ENCODE assay signal across 8 mouse cellular contexts in genomic region chr9:57505700-57506099, GRCm38 (mm10). TPM values are rescaled to one million over a fixed set of nuclear protein-coding genes. Genes with fewer than 3 reads are reported as not detected.
DNase-seq lines count a peak whose midpoint lies in the region; ATAC-seq lines count a peak whose summit lies in the region.

No protein-coding gene starts in this region.

- peaks cover 34% of the 10 kb centered on the region for H3K4me1 ChIP-seq in forebrain, embryonic 11.5 days (replicated peaks; ENCODE audit: control insufficient read depth, insufficient read depth, low read length)
- peaks cover 11% of the 10 kb centered on the region for H3K4me1 ChIP-seq in neural tube, embryonic 11.5 days (ENCODE audit: control insufficient read depth, insufficient read depth, low read length)

- no peak overlapping the region for H3K4me2 ChIP-seq in forebrain, embryonic 11.5 days (ENCODE audit: low read depth, low read length, severe bottlenecking)
- H3K4me2 ChIP-seq in neural tube, embryonic 11.5 days (ENCODE audit: low read depth) = 0 out of 2 replicates have a peak overlapping the region, but pooled peaks have one; percentile 15

- H3K4me3 ChIP-seq in forebrain, embryonic 11.5 days (ENCODE audit: low read depth, low read length) = no peak overlapping the region
- 0 out of 2 replicates have a peak overlapping the region, but pooled peaks have one; percentile 8 for H3K4me3 ChIP-seq in neural tube, embryonic 11.5 days (ENCODE audit: low read depth, low read length)

- WGBS in forebrain, embryonic 11.5 days = 7% methylated on average over 8 of the region's 8 CpGs
- WGBS in neural tube, embryonic 11.5 days = 14% methylated on average over 8 of the region's 8 CpGs

- peaks cover 57% of the 10 kb centered on the region for H3K27me3 ChIP-seq in forebrain, embryonic 11.5 days (ENCODE audit: control insufficient read depth, insufficient read depth, low read length)
- peaks cover 56% of the 10 kb centered on the region for H3K27me3 ChIP-seq in neural tube, embryonic 11.5 days (ENCODE audit: control insufficient read depth, insufficient read depth, low read length)

- no peak overlapping the region for H3K27ac ChIP-seq in forebrain, embryonic 11.5 days (ENCODE audit: low read depth, low read length)
- H3K27ac ChIP-seq in neural tube, embryonic 11.5 days (ENCODE audit: low read depth, low read length) = no peak overlapping the region; the same call in 1 of the 2 replicates

- intact Hi-C loops in heart, postnatal 14 days (cut with DNase I) = no loop called here
- intact Hi-C loops in left cerebral cortex, postnatal 25 days (cut with DNase I) = loop anchor here (2.0 kb wide), 1 partner anchor 15 kb away; the partner anchor contains the start of gene Cox5a

- H3K9ac ChIP-seq in forebrain, embryonic 11.5 days (ENCODE audit: low read length) = no peak overlapping the region
- H3K9ac ChIP-seq in neural tube, embryonic 11.5 days (ENCODE audit: low read length) = peak overlapping the region; percentile 6; the same call in 1 of the 2 replicates

- H3K36me3 ChIP-seq in forebrain, embryonic 11.5 days (ENCODE audit: control insufficient read depth, insufficient read depth, low read length) = no peaks in the 10 kb centered on the region
- H3K36me3 ChIP-seq in neural tube, embryonic 11.5 days (ENCODE audit: control insufficient read depth, insufficient read depth, low read length) = no peaks in the 10 kb centered on the region

- DNase-seq in urinary bladder, postnatal 14 days (ENCODE audit: low spot score) = peak; percentile 65
- no peak for DNase-seq in urinary bladder, adult 2 months (ENCODE audit: low spot score)
- DNase-seq in forebrain, embryonic 11.5 days (ENCODE audit: low spot score) = peak; percentile 66
- DNase-seq in heart, postnatal 14 days = peak; percentile 74 to 75
- peak; percentile 51 to 73 for DNase-seq in left cerebral cortex, postnatal 25 days (ENCODE audit: low spot score in 2 of 2)
- peak; percentile 44 for DNase-seq in neural tube, embryonic 11.5 days (ENCODE audit: low spot score)
- peak; percentile 64 to 70 for DNase-seq in urinary bladder, postnatal 4 days (ENCODE audit: low spot score in 2 of 2)
- DNase-seq in layer of hippocampus, adult 9-11 months = no peak

- peak; percentile 28; the same call in 1 of the 2 replicates for ATAC-seq in forebrain, embryonic 11.5 days (replicated peaks; ENCODE audit: low FRiP score)
- no peak for ATAC-seq in neural tube, embryonic 11.5 days (ENCODE audit: insufficient read depth, low FRiP score, low TSS enrichment)

- no peaks in the 10 kb centered on the region for H3K9me3 ChIP-seq in forebrain, embryonic 11.5 days (ENCODE audit: control insufficient read depth, low read length)
- H3K9me3 ChIP-seq in neural tube, embryonic 11.5 days (ENCODE audit: control insufficient read depth, low read length) = no peaks in the 10 kb centered on the region

RNA-seq across cellular contexts. Expression of gene Rpp25, which starts 1.9 kb away (rescaled TPM):
- 1.7 and 2.8 TPM in 2 replicates for polyA plus RNA-seq in urinary bladder, adult 2 months (2012; rRNA removed)
- 1.5 and 3.4 TPM in 2 replicates for polyA plus RNA-seq in forebrain, embryonic 11.5 days (2014; fragmentation: Nextera tagmentation; extraction: Ambion mirVana)
- total RNA-seq in heart, postnatal 14 days (2021) = 1 to 10 TPM; 1.5 to 1.8 TPM
- 10 to 100 TPM; 15.6 to 16.1 TPM for total RNA-seq in left cerebral cortex, postnatal 25 days (2021)
- 8.7 and 8.8 TPM in 2 replicates for polyA plus RNA-seq in neural tube, embryonic 11.5 days (2014; fragmentation: Nextera tagmentation; extraction: Ambion mirVana)

RNA-seq across cellular contexts. Expression of gene Cox5a, which starts 15.4 kb away (rescaled TPM):
- polyA plus RNA-seq in urinary bladder, adult 2 months (2012; rRNA removed) = 223 and 254 TPM in 2 replicates
- polyA plus RNA-seq in forebrain, embryonic 11.5 days (2014; fragmentation: Nextera tagmentation; extraction: Ambion mirVana) = 624 and 635 TPM in 2 replicates
- total RNA-seq in heart, postnatal 14 days (2021) = 1,000 to 10,000 TPM; 2,287 to 2,318 TPM
- 100 to 1,000 TPM; 423 to 447 TPM for total RNA-seq in left cerebral cortex, postnatal 25 days (2021)
- 688 and 702 TPM in 2 replicates for polyA plus RNA-seq in neural tube, embryonic 11.5 days (2014; fragmentation: Nextera tagmentation; extraction: Ambion mirVana)

RNA-seq across cellular contexts. Expression of gene Fam219b, which starts 31.6 kb away (rescaled TPM):
- polyA plus RNA-seq in urinary bladder, adult 2 months (2012; rRNA removed) = 14.9 and 17.5 TPM in 2 replicates
- 21.0 TPM in 2 replicates for polyA plus RNA-seq in forebrain, embryonic 11.5 days (2014; fragmentation: Nextera tagmentation; extraction: Ambion mirVana)
- total RNA-seq in heart, postnatal 14 days (2021) = 1 to 10 TPM; 5.0 to 5.9 TPM
- total RNA-seq in left cerebral cortex, postnatal 25 days (2021) = 10 to 100 TPM; 20.6 to 23.5 TPM
- 15.9 and 18.2 TPM in 2 replicates for polyA plus RNA-seq in neural tube, embryonic 11.5 days (2014; fragmentation: Nextera tagmentation; extraction: Ambion mirVana)

RNA-seq across cellular contexts. Expression of gene Scamp5, which starts 37.8 kb away (rescaled TPM):
- 123 and 150 TPM in 2 replicates for polyA plus RNA-seq in urinary bladder, adult 2 months (2012; rRNA removed)
- polyA plus RNA-seq in forebrain, embryonic 11.5 days (2014; fragmentation: Nextera tagmentation; extraction: Ambion mirVana) = 15.5 and 17.4 TPM in 2 replicates
- 1 to 10 TPM; 7.4 to 7.7 TPM for total RNA-seq in heart, postnatal 14 days (2021)
- total RNA-seq in left cerebral cortex, postnatal 25 days (2021) = 100 to 1,000 TPM; 403 to 415 TPM
- polyA plus RNA-seq in neural tube, embryonic 11.5 days (2014; fragmentation: Nextera tagmentation; extraction: Ambion mirVana) = 13.2 and 15.0 TPM in 2 replicates

RNA-seq across cellular contexts. Expression of gene Mpi, which starts 46.9 kb away (rescaled TPM):
- polyA plus RNA-seq in urinary bladder, adult 2 months (2012; rRNA removed) = 21.3 and 22.5 TPM in 2 replicates
- polyA plus RNA-seq in forebrain, embryonic 11.5 days (2014; fragmentation: Nextera tagmentation; extraction: Ambion mirVana) = 55.1 and 65.5 TPM in 2 replicates
- 100 to 1,000 TPM; 162 to 176 TPM for total RNA-seq in heart, postnatal 14 days (2021)
- 10 to 100 TPM; 68.9 to 74.9 TPM for total RNA-seq in left cerebral cortex, postnatal 25 days (2021)
- 52.8 and 53.0 TPM in 2 replicates for polyA plus RNA-seq in neural tube, embryonic 11.5 days (2014; fragmentation: Nextera tagmentation; extraction: Ambion mirVana)

Comparison
In these comparisons a context has a peak if more than half of its experiments do, and no peak if none do; other contexts are left out.
1. DNase-seq: peak in urinary bladder, postnatal 14 days (single experiment), forebrain, embryonic 11.5 days (single experiment), heart, postnatal 14 days (2 of 2), left cerebral cortex, postnatal 25 days (2 of 2), neural tube, embryonic 11.5 days (single experiment) and urinary bladder, postnatal 4 days (2 of 2); none in urinary bladder, adult 2 months (single experiment) and layer of hippocampus, adult 9-11 months (single experiment).